Mouse (Mus musculus) lung, postnatal 0 days (tissue): ENCODE measurements around the gene Prpf3. TPM values are rescaled to one million over a fixed set of nuclear protein-coding genes. Genes with fewer than 3 reads are reported as not detected.

Source experiments
- ATAC-seq: fragments of 200-750 bp; cut with Nextera tagmentation; 2 replicates; pipeline ENCODE4 v1.8.0; 2017; ENCODE audit warnings: moderate library complexity
- DNase-seq: peaks from one replicate; pipeline ENCODE4 v3.0.0-alpha.2; 2016; ENCODE audit warnings: low spot score
- H3K27ac ChIP-seq: fragments of 300-500 bp; sonication (generic); 2 replicates; pipeline ENCODE4 v1.5.1; 2014; ENCODE audit warnings: antibody characterized with exemption, mild to moderate bottlenecking, low read length, mixed read lengths
- H3K27me3 ChIP-seq: fragments of 300-500 bp; sonication (generic); replicated peaks from 2 replicates; pipeline ENCODE4 v1.6.1; 2014; ENCODE audit warnings: low read length, mixed read lengths; ENCODE audit not compliant: insufficient read depth
- H3K36me3 ChIP-seq: fragments of 300-500 bp; sonication (generic); 2 replicates; pipeline ENCODE4 v1.6.1; 2014; ENCODE audit warnings: low read length, mixed read lengths; ENCODE audit not compliant: insufficient read depth
- H3K4me1 ChIP-seq: fragments of 300-500 bp; sonication (generic); 2 replicates; pipeline ENCODE4 v1.6.1; 2014; ENCODE audit warnings: antibody characterized with exemption, low read depth, low read length, mixed read lengths; ENCODE audit not compliant: insufficient read depth
- H3K4me2 ChIP-seq: fragments of 300-500 bp; sonication (generic); replicated peaks from 2 replicates; pipeline ENCODE4 v1.6.1; 2014; ENCODE audit warnings: low read depth, mild to moderate bottlenecking, low read length, moderate library complexity, mixed read lengths
- H3K4me3 ChIP-seq: fragments of 300-500 bp; sonication (generic); 2 replicates; pipeline ENCODE4 v1.5.1; 2014; ENCODE audit warnings: low read depth, low read length
- H3K9ac ChIP-seq: fragments of 300-500 bp; sonication (generic); replicated peaks from 2 replicates; pipeline ENCODE4 v1.6.1; 2014; ENCODE audit warnings: low read depth, mild to moderate bottlenecking
- H3K9me3 ChIP-seq: fragments of 300-500 bp; sonication (generic); 2 replicates; pipeline ENCODE4 v1.6.1; 2016; ENCODE audit warnings: low read length, mixed read lengths
- CTCF ChIP-seq: IDR thresholded peaks from 2 replicates; pipeline ENCODE4 v1.5.1; 2016; ENCODE audit warnings: antibody characterized with exemption, mild to moderate bottlenecking
- EP300 ChIP-seq: IDR thresholded peaks from 2 replicates; pipeline ENCODE4 v1.6.1; 2016; ENCODE audit warnings: antibody characterized with exemption, mild to moderate bottlenecking, control low read depth
- WGBS: fragments of 180-500 bp; shearing (Covaris S2); extraction: QIAGEN DNeasy Blood & Tissue Kit; methylation state at CpG from one replicate; pipeline ENCODE4 v1.1.7; 2014; 5-methylcytosine and 5-hydroxymethylcytosine counted together
- polyA plus RNA-seq: library from polyadenylated mRNA; unstranded; fragments of >200 nt; fragmentation: Nextera tagmentation; extraction: Ambion mirVana; gene quantifications from 2 replicates; pipeline ENCODE4 v1.2.1, GENCODE M21; 2015

The Prpf3 gene
- polyA plus RNA-seq, 1 experiment from 2014 or later = 14.3 TPM

GRCm38 (mm10) chr3:95882816-95883425 is 27.2 kb upstream of the Prpf3 start:
- peak overlapping the region; percentile 4; the same call in 1 of the 2 replicates for H3K9ac ChIP-seq
- 2% methylated on average over 24 of the region's 24 CpGs for WGBS
- peak overlapping the region; percentile 52 for H3K27ac ChIP-seq
- no peaks in the 10 kb centered on the region for H3K27me3 ChIP-seq
- TF ChIP-seq CTCF (peak; percentile 72), EP300 (peak; percentile 48; the same call in 1 of the 2 replicates)
- peak overlapping the region; percentile 38 for H3K4me3 ChIP-seq
- peaks cover 11% of the 10 kb centered on the region; the same call in 1 of the 2 replicates for H3K4me1 ChIP-seq
- peak; percentile 86 for DNase-seq
- 0 out of 2 replicates have a peak, but pooled peaks cover 2% of the 10 kb centered on the region for H3K36me3 ChIP-seq
- ATAC-seq = peak; percentile 27; the same call in 1 of the 2 replicates
- H3K4me2 ChIP-seq = peak overlapping the region; percentile 82
- no peaks in the 10 kb centered on the region for H3K9me3 ChIP-seq

- WGBS = under 1% methylated on average over 60 of the region's 66 CpGs
- DNase-seq = peak; percentile 98
- Histone ChIP-seq H3K27me3 (no peaks in the 10 kb centered on the region), H3K4me3 (peak within 1 kb of the TSS; percentile 38), H3K36me3 (no peaks in the 10 kb centered on the region), H3K9ac (peak within 1 kb of the TSS; percentile 4; the same call in 1 of the 2 replicates), H3K4me2 (peak within 1 kb of the TSS; percentile 82), H3K9me3 (no peaks in the 10 kb centered on the region), H3K4me1 (peaks cover 11% of the 10 kb centered on the region; the same call in 1 of the 2 replicates), H3K27ac (peak within 1 kb of the TSS; percentile 52)
- ATAC-seq = peak; percentile 98
- no peak for TF ChIP-seq CTCF
- no peak for TF ChIP-seq EP300
Observed at GRCm38 (mm10) chr3:95881979-95882815, 26.5 kb upstream of the Prpf3 start, which contains the start of gene Ciart. Gene Ciart, minus strand, starts transcription at chr3:95882251.

GRCm38 (mm10) chr3:95879063-95879462 is 23.4 kb upstream of the Prpf3 start:
- H3K9ac ChIP-seq = no peak overlapping the region
- 70% methylated on average over 4 of the region's 4 CpGs for WGBS
- ATAC-seq = no peak
- no peak overlapping the region for H3K4me2 ChIP-seq
- DNase-seq = peak; percentile 52
- H3K4me1 ChIP-seq = peaks cover 11% of the 10 kb centered on the region; the same call in 1 of the 2 replicates
- no peak for TF ChIP-seq CTCF
- TF ChIP-seq EP300 = no peak
- no peaks in the 10 kb centered on the region for H3K27me3 ChIP-seq
- no peaks in the 10 kb centered on the region for H3K9me3 ChIP-seq
- no peak overlapping the region for H3K27ac ChIP-seq
- no peak overlapping the region for H3K4me3 ChIP-seq
- no peaks in the 10 kb centered on the region for H3K36me3 ChIP-seq

GRCm38 (mm10) chr3:95872048-95872447 is 16.4 kb upstream of the Prpf3 start:
- 69% methylated on average over 7 of the region's 7 CpGs for WGBS
- DNase-seq = no peak
- peak overlapping the region; percentile 75 for H3K4me2 ChIP-seq

DNA sequence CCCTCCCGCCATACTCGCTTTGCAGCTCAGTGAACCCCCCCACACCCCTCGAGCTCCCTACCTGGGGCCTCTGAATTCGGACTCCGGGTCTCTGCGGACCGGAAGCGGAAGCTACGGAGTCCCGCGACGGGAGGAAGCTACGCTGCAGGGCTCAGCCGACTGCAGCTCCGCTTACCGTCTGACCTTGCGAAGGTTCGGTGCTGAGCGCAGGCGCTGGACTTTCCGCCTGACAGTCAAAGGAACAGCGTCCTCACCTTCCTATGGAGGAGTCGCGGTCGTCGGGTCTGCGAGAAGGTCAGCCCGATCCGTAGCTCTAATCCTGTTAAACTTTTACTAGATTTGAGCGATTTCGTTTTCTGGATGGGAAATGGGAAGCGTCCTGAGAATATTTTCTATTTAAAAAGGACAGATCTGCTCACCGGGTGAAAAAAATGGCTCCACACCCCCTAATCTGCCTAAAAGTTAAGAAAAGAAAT is 15.7 kb upstream of the Prpf3 start, which contains the start of gene Mrps21:
Gene Mrps21 (minus strand): TSS at position 128 of the 476 bp plus-strand sequence.
- Histone ChIP-seq H3K9ac (peak within 1 kb of the TSS; percentile 72), H3K4me2 (peak within 1 kb of the TSS; percentile 75), H3K36me3 (no peaks in the 10 kb centered on the region), H3K4me1 (peaks cover 6% of the 10 kb centered on the region), H3K4me3 (peak within 1 kb of the TSS; percentile 57), H3K27ac (peak within 1 kb of the TSS; percentile 71), H3K27me3 (no peaks in the 10 kb centered on the region), H3K9me3 (no peaks in the 10 kb centered on the region)
- ATAC-seq (peak; percentile 98), DNase-seq (peak; percentile 96)
- no peak for TF ChIP-seq EP300
- TF ChIP-seq CTCF = peak; percentile 32; the same call in 1 of the 2 replicates
- 0% methylated on average over 33 of the region's 33 CpGs for WGBS

More at GRCm38 (mm10) chr3:95872048-95872447, 16.4 kb upstream of the Prpf3 start:
- H3K4me1 ChIP-seq = peaks cover 6% of the 10 kb centered on the region
- no peak for ATAC-seq
- peak overlapping the region; percentile 71; the same call in 1 of the 2 replicates for H3K27ac ChIP-seq
- no peaks in the 10 kb centered on the region for H3K27me3 ChIP-seq
- TF ChIP-seq CTCF = no peak
- no peak for TF ChIP-seq EP300
- H3K9ac ChIP-seq = peak overlapping the region; percentile 72
- peak overlapping the region; percentile 57 for H3K4me3 ChIP-seq
- no peaks in the 10 kb centered on the region for H3K36me3 ChIP-seq
- no peaks in the 10 kb centered on the region for H3K9me3 ChIP-seq

DNA sequence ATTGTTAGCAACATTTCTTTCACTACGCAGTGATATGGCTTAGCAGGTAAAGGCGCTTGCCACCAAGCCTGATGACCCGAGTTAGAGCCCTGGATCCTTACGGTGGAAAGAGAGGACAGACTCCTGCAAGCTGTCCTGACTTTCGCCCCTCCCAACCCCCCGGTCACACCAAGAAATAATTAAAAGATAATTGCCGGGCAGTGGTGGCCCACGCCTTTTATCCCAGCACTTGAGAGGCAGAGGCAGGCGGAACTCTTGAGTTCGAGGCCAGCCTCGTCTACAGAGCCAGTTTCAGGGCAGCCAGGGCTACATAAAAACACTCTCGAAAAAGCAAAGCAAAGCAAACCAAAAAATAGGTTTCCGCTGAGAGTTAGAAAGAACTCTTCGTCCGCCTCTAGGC is 15.3 kb upstream of the Prpf3 start:
- 3% methylated on average over 15 of the region's 15 CpGs for WGBS
- Histone ChIP-seq H3K9ac (peak overlapping the region; percentile 72), H3K27me3 (no peaks in the 10 kb centered on the region), H3K4me1 (peaks cover 6% of the 10 kb centered on the region), H3K4me2 (peak overlapping the region; percentile 75), H3K27ac (peak overlapping the region; percentile 71), H3K4me3 (peak overlapping the region; percentile 57), H3K36me3 (no peaks in the 10 kb centered on the region), H3K9me3 (no peaks in the 10 kb centered on the region)
- TF ChIP-seq EP300 = no peak
- no peak for TF ChIP-seq CTCF
- DNase-seq = no peak
- ATAC-seq = peak; percentile 46
